Mouse (Mus musculus) liver, embryonic 15.5 days (tissue): Measurements from ENCODE around the gene H2-Ab1. TPM values are rescaled to one million over a fixed set of nuclear protein-coding genes. Genes with fewer than 3 reads are reported as not detected.

Experiments used
- polyA plus RNA-seq: library from polyadenylated mRNA; unstranded; fragments of >200 nt; fragmentation: Nextera tagmentation; extraction: Ambion mirVana; gene quantifications from 2 replicates; pipeline ENCODE4 v1.2.1, GENCODE M21; 2015

The H2-Ab1 gene
- polyA plus RNA-seq, 1 experiment from 2014 or later, result 6.6 TPM

Other genes with a start within 250 kb of the H2-Ab1 start
- 5.5 and 7.2 TPM in 2 replicates for gene Ring1, start 233.0 kb upstream of the H2-Ab1 start, polyA plus RNA-seq
- 30.7 and 37.0 TPM in 2 replicates for gene H2-Ke6, start 229.6 kb upstream of the H2-Ab1 start, polyA plus RNA-seq
- gene Slc39a7, start 226.0 kb upstream of the H2-Ab1 start, polyA plus RNA-seq, result 56.3 and 68.5 TPM in 2 replicates
- gene Rxrb, start 225.9 kb upstream of the H2-Ab1 start, polyA plus RNA-seq, result 16.7 and 19.3 TPM in 2 replicates
- gene Col11a2, start 218.3 kb upstream of the H2-Ab1 start, polyA plus RNA-seq, result 0.59 and 0.79 TPM in 2 replicates
- 0.17 and 0.40 TPM in 2 replicates for gene H2-Oa, start 165.3 kb upstream of the H2-Ab1 start, polyA plus RNA-seq
- gene H2-DMa, start 138.1 kb upstream of the H2-Ab1 start, polyA plus RNA-seq, result 6.4 TPM in 2 replicates
- gene Brd2, start 135.1 kb upstream of the H2-Ab1 start, polyA plus RNA-seq, result 37.8 and 40.1 TPM in 2 replicates
- 0.54 and 1.0 TPM in 2 replicates for gene H2-DMb2, start 114.4 kb upstream of the H2-Ab1 start, polyA plus RNA-seq
- gene H2-DMb1, start 104.6 kb upstream of the H2-Ab1 start, polyA plus RNA-seq, result 1.6 and 1.7 TPM in 2 replicates
- 4.2 and 4.8 TPM in 2 replicates for gene Tap1, start 70.1 kb upstream of the H2-Ab1 start, polyA plus RNA-seq
- 10.6 and 11.2 TPM in 2 replicates for gene Psmb9, start 69.9 kb upstream of the H2-Ab1 start, polyA plus RNA-seq
- gene Psmb8, start 60.0 kb upstream of the H2-Ab1 start, polyA plus RNA-seq, result 21.9 and 22.8 TPM in 2 replicates
- 7.2 and 7.4 TPM in 2 replicates for gene Tap2, start 54.2 kb upstream of the H2-Ab1 start, polyA plus RNA-seq
- gene H2-Ob, start 18.8 kb upstream of the H2-Ab1 start, polyA plus RNA-seq, result 0.31 and 0.51 TPM in 2 replicates
- gene H2-Aa, start 30.1 kb downstream of the H2-Ab1 start, polyA plus RNA-seq, result 2.6 and 2.8 TPM in 2 replicates
- gene H2-Eb1, start 48.2 kb downstream of the H2-Ab1 start, polyA plus RNA-seq, result 1.7 and 1.8 TPM in 2 replicates
- gene H2-Eb2, start 68.0 kb downstream of the H2-Ab1 start, polyA plus RNA-seq, result not detected in 2 replicates
- gene Btnl2, start 97.1 kb downstream of the H2-Ab1 start, polyA plus RNA-seq, result 0.03 TPM in 1 of 2 replicates, not detected in the other
- 0.05 TPM in 1 of 2 replicates, not detected in the other for gene Btnl1, start 119.4 kb downstream of the H2-Ab1 start, polyA plus RNA-seq
- not detected in 2 replicates for gene BC051142, start 141.1 kb downstream of the H2-Ab1 start, polyA plus RNA-seq
- gene Btnl4, start 219.6 kb downstream of the H2-Ab1 start, polyA plus RNA-seq, result not detected in 2 replicates